Mouse (Mus musculus) liver, embryonic 16.5 days (tissue): ENCODE data around the gene Pdap1. TPM values are rescaled to one million over a fixed set of nuclear protein-coding genes. Genes with fewer than 3 reads are reported as not detected.
"Not testable (repeated sequence)": the region's sequence is repeated elsewhere in the genome, so short reads cannot be mapped to it uniquely, and the experiment has no call there.

Experiments
- ATAC-seq: fragments of 200-750 bp; cut with Nextera tagmentation; 2 replicates; pipeline ENCODE4 v1.8.0; 2017; ENCODE audit warnings: low read depth, mild to moderate bottlenecking, moderate number of reproducible peaks, moderate library complexity
- H3K27ac ChIP-seq: fragments of 300-500 bp; sonication (generic); 2 replicates; pipeline ENCODE4 v1.5.1; 2014; ENCODE audit warnings: mild to moderate bottlenecking, low read length
- H3K27me3 ChIP-seq: fragments of 300-500 bp; sonication (generic); 2 replicates; pipeline ENCODE4 v1.6.1; 2014; ENCODE audit warnings: low read depth, low read length, mixed read lengths; ENCODE audit not compliant: control insufficient read depth, insufficient read depth
- H3K36me3 ChIP-seq: fragments of 300-500 bp; sonication (generic); 2 replicates; pipeline ENCODE4 v1.6.1; 2014; ENCODE audit warnings: mild to moderate bottlenecking; ENCODE audit not compliant: control insufficient read depth, insufficient read depth
- H3K4me1 ChIP-seq: fragments of 300-500 bp; sonication (generic); 2 replicates; pipeline ENCODE4 v1.6.1; 2014; ENCODE audit warnings: low read depth, low read length, mixed read lengths; ENCODE audit not compliant: control insufficient read depth
- H3K4me2 ChIP-seq: fragments of 300-500 bp; sonication (generic); 2 replicates; pipeline ENCODE4 v1.6.1; 2014; ENCODE audit warnings: low read depth, low read length, mixed read lengths
- H3K4me3 ChIP-seq: fragments of 300-500 bp; sonication (generic); 2 replicates; pipeline ENCODE4 v1.5.1; 2014; ENCODE audit warnings: low read depth, mild to moderate bottlenecking, low read length
- H3K9ac ChIP-seq: fragments of 300-500 bp; sonication (generic); 2 replicates; pipeline ENCODE4 v1.6.1; 2014; ENCODE audit warnings: low read depth, low read length
- H3K9me3 ChIP-seq: fragments of 300-500 bp; sonication (generic); replicated peaks from 2 replicates; pipeline ENCODE4 v1.6.1; 2016; ENCODE audit warnings: low read length; ENCODE audit not compliant: control insufficient read depth
- WGBS: fragments of 180-500 bp; shearing (Covaris S2); extraction: QIAGEN DNeasy Blood & Tissue Kit; methylation state at CpG from one replicate; pipeline ENCODE4 v1.1.7; 2014; ENCODE audit not compliant: insufficient replicate concordance; 5-methylcytosine and 5-hydroxymethylcytosine counted together
- polyA plus RNA-seq: library from polyadenylated mRNA; unstranded; fragments of >200 nt; fragmentation: Nextera tagmentation; extraction: Ambion mirVana; gene quantifications from 2 replicates; pipeline ENCODE4 v1.2.1, GENCODE M21; 2015

Pdap1 gene
- polyA plus RNA-seq, 1 experiment from 2014 or later: 33.6 TPM

DNA sequence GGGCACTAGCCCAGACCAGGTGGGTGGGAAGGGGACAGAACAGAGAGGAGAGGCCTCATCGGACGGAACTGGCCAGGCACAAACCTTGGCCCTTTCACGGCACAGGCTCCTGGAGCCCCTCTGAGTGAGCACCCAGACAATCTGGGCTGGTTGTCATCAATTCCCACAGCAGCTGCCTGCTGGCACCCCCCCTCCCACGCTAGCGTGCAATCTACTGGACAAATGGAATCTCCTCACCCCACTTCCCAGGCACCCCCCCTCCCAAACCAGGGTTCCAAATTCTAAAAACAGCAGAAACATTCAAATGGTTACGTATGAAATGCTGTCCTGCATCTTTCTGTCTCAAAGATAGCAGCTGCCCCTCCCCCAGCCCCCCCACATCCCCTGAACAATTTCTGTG, 10.3 kb downstream of the Pdap1 start:
- H3K4me3 ChIP-seq, H3K27me3 ChIP-seq, H3K27ac ChIP-seq, H3K9ac ChIP-seq, H3K9me3 ChIP-seq, H3K4me1 ChIP-seq, H3K4me2 ChIP-seq, ATAC-seq: not testable (repeated sequence)
- H3K36me3 ChIP-seq: peaks cover 68% of the 10 kb centered on the region
- WGBS: 65% methylated on average over 4 of the region's 6 CpGs

DNA sequence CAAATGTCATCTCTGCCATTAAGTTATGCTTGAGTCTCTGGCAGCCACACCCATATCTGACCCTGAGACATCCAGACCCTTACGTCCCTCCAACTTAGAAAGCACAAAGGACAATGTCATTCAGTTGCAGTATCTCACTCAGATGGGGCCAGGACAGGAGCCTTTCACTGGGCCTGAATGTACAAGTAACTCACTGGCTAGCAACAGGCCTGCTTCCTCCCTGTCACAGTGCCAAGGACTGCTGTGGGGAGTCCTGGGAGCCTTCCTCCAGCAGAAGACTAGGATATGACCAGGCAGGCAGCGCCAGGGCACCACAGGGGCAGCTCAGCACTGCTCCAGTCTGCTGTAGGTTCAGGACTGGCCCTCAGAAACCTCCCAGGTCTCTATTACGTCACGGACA, 10.9 kb downstream of the Pdap1 start:
- no peaks in the 10 kb centered on the region for H3K27me3 ChIP-seq
- peaks cover 2% of the 10 kb centered on the region for H3K4me1 ChIP-seq
- no peak for ATAC-seq
- no peak overlapping the region for H3K9ac ChIP-seq
- H3K4me3 ChIP-seq: no peak overlapping the region
- peaks cover 68% of the 10 kb centered on the region for H3K36me3 ChIP-seq
- 87% methylated on average over 4 of the region's 4 CpGs for WGBS
- no peak overlapping the region for H3K27ac ChIP-seq
- no peak overlapping the region for H3K4me2 ChIP-seq
- no peaks in the 10 kb centered on the region for H3K9me3 ChIP-seq

DNA sequence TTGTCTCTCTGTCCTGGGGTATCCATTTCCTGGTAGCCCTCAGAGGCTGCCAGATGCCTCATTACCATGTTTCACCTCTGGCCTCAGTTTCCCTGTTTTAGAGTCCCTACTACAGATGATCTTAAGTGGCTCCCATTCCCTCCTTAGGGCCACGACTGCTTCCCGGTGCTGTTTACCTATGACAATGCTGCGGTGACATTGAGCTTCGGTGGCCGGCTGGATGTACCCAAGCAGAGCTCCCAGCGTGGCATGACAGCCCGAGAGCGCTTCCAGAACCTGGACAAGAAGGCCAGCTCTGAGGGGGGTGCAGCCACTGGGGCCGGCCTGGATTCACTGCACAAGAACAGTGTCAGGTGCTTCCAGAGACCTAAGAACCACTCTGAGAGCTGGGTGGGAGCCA, 13.5 kb downstream of the Pdap1 start:
- H3K36me3 ChIP-seq: peaks cover 46% of the 10 kb centered on the region
- H3K4me3 ChIP-seq: no peak overlapping the region
- H3K9ac ChIP-seq: no peak overlapping the region
- ATAC-seq: no peak
- H3K27me3 ChIP-seq: no peaks in the 10 kb centered on the region
- no peak overlapping the region for H3K27ac ChIP-seq
- peaks cover 2% of the 10 kb centered on the region for H3K4me1 ChIP-seq
- no peak overlapping the region for H3K4me2 ChIP-seq
- WGBS: 81% methylated on average over 9 of the region's 9 CpGs
- no peaks in the 10 kb centered on the region for H3K9me3 ChIP-seq

DNA sequence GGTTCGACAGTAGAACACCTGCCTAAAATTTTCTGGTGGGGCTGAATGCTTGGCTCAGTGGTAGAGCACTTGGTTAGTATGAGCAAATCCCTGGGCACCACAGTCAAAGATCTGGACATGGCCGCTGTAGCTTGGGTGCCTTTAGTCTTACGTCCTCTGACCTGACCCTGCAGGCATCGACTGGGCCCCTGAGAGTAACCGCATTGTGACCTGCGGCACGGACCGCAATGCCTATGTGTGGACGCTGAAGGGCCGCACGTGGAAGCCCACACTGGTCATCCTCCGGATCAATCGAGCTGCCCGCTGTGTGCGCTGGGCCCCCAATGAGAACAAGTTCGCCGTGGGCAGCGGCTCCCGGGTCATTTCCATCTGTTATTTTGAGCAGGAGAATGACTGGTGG, 16.6 kb downstream of the Pdap1 start:
- Histone ChIP-seq H3K27me3 (no peaks in the 10 kb centered on the region), H3K9ac (no peak overlapping the region), H3K4me2 (no peak overlapping the region), H3K36me3 (peaks cover 25% of the 10 kb centered on the region), H3K4me3 (no peak overlapping the region), H3K4me1 (no peaks in the 10 kb centered on the region), H3K9me3 (0 out of 2 replicates have a peak, but pooled peaks cover 2% of the 10 kb centered on the region), H3K27ac (no peak overlapping the region)
- ATAC-seq: no peak
- 88% methylated on average over 19 of the region's 19 CpGs for whole genome bisulfite sequencing

DNA sequence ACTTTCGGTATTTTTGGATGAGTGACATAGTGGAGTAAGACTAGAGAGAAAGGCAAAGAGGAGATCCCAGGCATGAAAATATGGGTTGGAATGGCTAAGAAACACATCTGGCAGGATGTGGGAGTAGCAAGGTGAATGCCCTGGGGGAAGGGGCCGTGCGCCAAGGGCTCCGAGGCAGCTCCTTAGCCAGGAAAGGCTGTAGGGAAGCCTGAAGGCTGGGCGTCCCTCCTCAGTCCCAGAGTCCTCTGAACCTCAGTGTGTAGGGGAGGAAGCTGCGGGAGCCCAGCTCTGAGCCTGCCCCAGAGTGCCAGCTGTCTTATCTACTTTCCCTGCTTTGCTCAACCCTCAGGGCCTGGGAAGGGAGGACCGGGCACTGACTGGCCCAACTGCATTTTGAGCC, 19.1 kb downstream of the Pdap1 start:
- WGBS: 55% methylated on average over 7 of the region's 7 CpGs
- H3K27ac ChIP-seq: no peak overlapping the region
- H3K9me3 ChIP-seq: 0 out of 2 replicates have a peak, but pooled peaks cover 2% of the 10 kb centered on the region
- no peak overlapping the region for H3K4me3 ChIP-seq
- no peaks in the 10 kb centered on the region for H3K27me3 ChIP-seq
- no peak overlapping the region for H3K9ac ChIP-seq
- no peaks in the 10 kb centered on the region; the same call in 1 of the 2 replicates for H3K4me1 ChIP-seq
- H3K36me3 ChIP-seq: peaks cover 13% of the 10 kb centered on the region
- ATAC-seq: no peak
- H3K4me2 ChIP-seq: no peak overlapping the region

DNA sequence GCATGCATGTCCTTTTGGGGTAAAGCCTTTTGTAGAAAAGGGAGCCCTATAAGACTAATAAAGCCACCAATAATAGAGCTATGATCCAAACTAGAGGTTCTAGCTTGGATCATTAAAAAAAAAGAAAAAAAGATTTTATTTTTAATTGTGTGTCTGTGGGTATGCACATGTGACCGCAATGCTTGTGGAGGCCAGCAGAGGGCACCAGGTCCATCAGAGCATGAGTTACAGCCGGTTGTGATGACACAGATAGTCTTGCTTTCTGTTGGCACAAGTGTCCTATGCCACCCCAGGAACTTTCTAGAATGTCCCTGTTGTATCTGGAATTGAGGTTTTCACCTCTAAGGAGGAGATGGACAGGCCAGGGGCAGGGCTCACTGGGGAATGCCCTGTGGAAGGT, 20.7 kb downstream of the Pdap1 start:
- Histone ChIP-seq H3K27ac (no peak overlapping the region), H3K4me1 (peaks cover 6% of the 10 kb centered on the region; the same call in 1 of the 2 replicates)
- 84% methylated on average over 2 of the region's 2 CpGs for WGBS

DNA sequence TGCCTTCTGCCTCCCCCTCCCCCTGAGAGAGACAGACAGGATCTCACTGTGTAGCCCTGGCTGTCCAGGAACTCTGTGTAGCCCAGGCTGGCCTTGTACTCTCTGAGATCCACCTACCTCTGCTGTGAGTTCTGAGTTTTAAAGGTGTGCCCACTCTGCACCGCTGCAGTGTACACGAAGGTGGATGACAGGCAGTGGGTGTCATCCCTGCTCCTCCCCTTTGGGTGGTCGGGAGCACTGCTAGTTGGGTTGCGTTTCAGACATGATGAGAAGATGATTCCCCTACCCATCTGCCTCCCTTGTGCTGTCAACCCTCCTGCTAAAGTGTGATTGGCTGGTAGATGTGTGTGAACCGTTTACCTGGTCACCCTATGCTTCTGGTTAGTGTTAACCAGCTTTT, 21.6 kb downstream of the Pdap1 start:
- peaks cover 9% of the 10 kb centered on the region; the same call in 1 of the 2 replicates for H3K4me1 ChIP-seq
- no peak overlapping the region for H3K4me2 ChIP-seq
- no peaks in the 10 kb centered on the region; the same call in 1 of the 2 replicates for H3K36me3 ChIP-seq
- 0 out of 2 replicates have a peak, but pooled peaks cover 2% of the 10 kb centered on the region for H3K9me3 ChIP-seq
- 72% methylated on average over 5 of the region's 5 CpGs for WGBS
- ATAC-seq: no peak
- no peaks in the 10 kb centered on the region for H3K27me3 ChIP-seq
- H3K4me3 ChIP-seq: no peak overlapping the region
- no peak overlapping the region for H3K27ac ChIP-seq
- no peak overlapping the region for H3K9ac ChIP-seq

More for the DNA sequence above, 20.7 kb downstream of the Pdap1 start:
- ATAC-seq: no peak
- no peak overlapping the region for H3K4me2 ChIP-seq
- no peak overlapping the region for H3K4me3 ChIP-seq
- H3K36me3 ChIP-seq: peaks cover 5% of the 10 kb centered on the region; the same call in 1 of the 2 replicates
- no peaks in the 10 kb centered on the region for H3K27me3 ChIP-seq
- 0 out of 2 replicates have a peak, but pooled peaks cover 2% of the 10 kb centered on the region for H3K9me3 ChIP-seq
- H3K9ac ChIP-seq: no peak overlapping the region

DNA sequence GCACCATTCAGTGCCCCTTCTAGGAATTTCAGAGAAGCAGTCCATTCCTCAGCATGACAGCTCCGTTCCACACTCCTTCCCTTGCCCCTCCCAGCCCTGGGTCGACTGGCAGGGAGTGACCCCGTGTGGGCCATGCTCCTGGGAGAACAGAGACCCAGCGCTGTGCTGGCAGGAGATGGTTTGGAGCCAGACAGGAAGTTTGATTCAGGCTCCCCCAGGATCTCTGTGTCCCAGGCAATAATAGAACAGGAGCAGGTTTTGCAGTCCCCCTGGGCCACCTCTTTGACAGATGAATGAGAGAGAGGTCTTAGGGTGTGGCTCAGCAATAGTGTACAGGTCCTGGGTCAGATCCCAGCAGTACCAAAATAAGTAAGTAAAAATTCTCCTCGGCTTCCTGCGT, 22.0 kb downstream of the Pdap1 start:
- H3K4me1 ChIP-seq: peaks cover 9% of the 10 kb centered on the region; the same call in 1 of the 2 replicates
- no peak overlapping the region for H3K9ac ChIP-seq
- H3K27ac ChIP-seq: no peak overlapping the region
- no peaks in the 10 kb centered on the region for H3K27me3 ChIP-seq
- WGBS: 62% methylated on average over 6 of the region's 6 CpGs
- H3K4me3 ChIP-seq: no peak overlapping the region
- no peaks in the 10 kb centered on the region; the same call in 1 of the 2 replicates for H3K36me3 ChIP-seq
- H3K4me2 ChIP-seq: no peak overlapping the region
- no peak for ATAC-seq
- 0 out of 2 replicates have a peak, but pooled peaks cover 2% of the 10 kb centered on the region for H3K9me3 ChIP-seq

DNA sequence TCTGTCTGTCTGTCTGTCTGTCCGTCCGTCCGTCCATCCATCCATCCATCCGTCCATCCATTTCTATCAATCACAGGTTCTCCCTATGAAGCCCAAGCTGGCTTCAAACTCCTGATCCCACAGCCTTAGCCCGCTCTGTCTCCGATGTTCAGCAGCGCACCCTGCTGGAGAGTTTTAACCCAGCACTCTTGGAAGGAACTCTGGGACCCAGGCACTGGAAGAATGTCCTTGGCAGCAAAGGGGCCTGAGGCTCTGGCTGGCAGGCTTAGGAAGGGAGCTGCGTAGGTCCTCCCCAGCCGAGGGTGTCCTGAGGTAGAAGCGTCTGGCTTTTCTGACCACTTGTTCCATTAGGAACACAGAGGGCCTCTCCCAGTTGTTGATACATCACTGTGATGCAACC, 23.1 kb downstream of the Pdap1 start:
- Histone ChIP-seq H3K9me3 (0 out of 2 replicates have a peak, but pooled peaks cover 2% of the 10 kb centered on the region), H3K27me3 (no peaks in the 10 kb centered on the region), H3K4me3 (peak overlapping the region; percentile 27), H3K4me2 (peak overlapping the region; percentile 28; the same call in 1 of the 2 replicates), H3K27ac (peak overlapping the region; percentile 53; the same call in 1 of the 2 replicates), H3K36me3 (no peaks in the 10 kb centered on the region; the same call in 1 of the 2 replicates), H3K9ac (no peak overlapping the region), H3K4me1 (peaks cover 9% of the 10 kb centered on the region; the same call in 1 of the 2 replicates)
- WGBS: 36% methylated on average over 10 of the region's 10 CpGs
- peak; percentile 11; the same call in 1 of the 2 replicates for ATAC-seq
